Mouse (Mus musculus): Measurements from ENCODE around the gene Rbl1. TPM values are rescaled to one million over a fixed set of nuclear protein-coding genes. Genes with fewer than 3 reads are reported as not detected.

Rbl1 gene
- total RNA-seq, 2 experiments from 2014 or later = 1.2 to 2.1 TPM

- DNase-seq (ENCODE audit: low spot score in 2 of 2) = no peak
- intact Hi-C loops (cut with DNase I) = no loop called here
These were observed 102.7 kb downstream of the Rbl1 start for GRCm38 (mm10) chr2:157101650-157102049.

GRCm38 (mm10) chr2:157100319-157100605 lies 104.1 kb downstream of the Rbl1 start:
- intact Hi-C loops (cut with DNase I) = no loop called here
- no peak for DNase-seq (ENCODE audit: low spot score in 2 of 2)

- DNase-seq (ENCODE audit: low spot score in 2 of 2) = no peak
- intact Hi-C loops (cut with DNase I) = loop anchor here (10.0 kb wide), 2 partner anchors 195 to 225 kb away; no protein-coding TSS in a partner anchor
These were observed 104.6 kb downstream of the Rbl1 start for GRCm38 (mm10) chr2:157099532-157100318.

Other genes with a start within 250 kb of the Rbl1 start
- 100 to 1,000 TPM; 495 to 546 TPM for gene Ndrg3, start 212.5 kb downstream of the Rbl1 start, total RNA-seq (2021)
- 1 to 10 TPM; 6.5 to 7.5 TPM for gene Dsn1, start 197.4 kb downstream of the Rbl1 start, total RNA-seq (2021)
- 10 to 100 TPM; 20.0 to 26.0 TPM for gene Soga1, start 125.3 kb downstream of the Rbl1 start, total RNA-seq (2021)
- gene Tldc2, start 117.5 kb downstream of the Rbl1 start, total RNA-seq (2021) = not detected
- 10 to 100 TPM; 10.3 to 12.7 TPM for gene Samhd1, start 69.3 kb downstream of the Rbl1 start, total RNA-seq (2021)
- 100 to 1,000 TPM; 124 to 128 TPM for gene Rpn2, start 74.5 kb upstream of the Rbl1 start, total RNA-seq (2021)
- gene Mroh8, start 75.0 kb upstream of the Rbl1 start, total RNA-seq (2021) = 1 to 10 TPM; 1.8 to 1.9 TPM
- not detected for gene Ghrh, start 143.0 kb upstream of the Rbl1 start, total RNA-seq (2021)
- 10 to 100 TPM; 65.5 to 67.4 TPM for gene Manbal, start 163.1 kb upstream of the Rbl1 start, total RNA-seq (2021)
- gene Src, start 213.9 kb upstream of the Rbl1 start, total RNA-seq (2021) = 100 to 1,000 TPM; 130 to 131 TPM